Mouse (Mus musculus) neural tube, embryonic 14.5 days (tissue): ENCODE measurements around the gene Rchy1. TPM values are rescaled to one million over a fixed set of nuclear protein-coding genes. Genes with fewer than 3 reads are reported as not detected.
A peak's percentile ranks its signal among the peaks of the same experiment; 100 is the strongest.

Experiments
- ATAC-seq: fragments of 200-750 bp; cut with Nextera tagmentation; 2 replicates; pipeline ENCODE4 v1.8.0; 2017; ENCODE audit warnings: low read depth, mild to moderate bottlenecking, moderate TSS enrichment, moderate library complexity
- H3K27ac ChIP-seq: fragments of 300-500 bp; sonication (generic); 2 replicates; pipeline ENCODE4 v1.5.1; 2014; ENCODE audit warnings: low read depth, mild to moderate bottlenecking, control low read depth, low read length, moderate library complexity, mixed read lengths
- H3K27me3 ChIP-seq: fragments of 300-500 bp; sonication (generic); 2 replicates; pipeline ENCODE4 v1.6.1; 2014; ENCODE audit warnings: low read length; ENCODE audit not compliant: control insufficient read depth, insufficient read depth
- H3K36me3 ChIP-seq: fragments of 300-500 bp; sonication (generic); 2 replicates; pipeline ENCODE4 v1.6.1; 2014; ENCODE audit warnings: low read length, mixed read lengths; ENCODE audit not compliant: control insufficient read depth, insufficient read depth
- H3K4me1 ChIP-seq: fragments of 300-500 bp; sonication (generic); 2 replicates; pipeline ENCODE4 v1.6.1; 2014; ENCODE audit warnings: low read length; ENCODE audit not compliant: control insufficient read depth, insufficient read depth
- H3K4me2 ChIP-seq: fragments of 300-500 bp; sonication (generic); 2 replicates; pipeline ENCODE4 v1.6.1; 2014; ENCODE audit warnings: mild to moderate bottlenecking, low read depth, low read length, control low read depth
- H3K4me3 ChIP-seq: fragments of 300-500 bp; sonication (generic); 2 replicates; pipeline ENCODE4 v1.5.1; 2014; ENCODE audit warnings: low read depth, low read length, control low read depth, mixed read lengths
- H3K9ac ChIP-seq: fragments of 300-500 bp; sonication (generic); replicated peaks from 2 replicates; pipeline ENCODE4 v1.6.1; 2014; ENCODE audit warnings: low read depth, mild to moderate bottlenecking, control low read depth, low read length, mixed read lengths
- H3K9me3 ChIP-seq: fragments of 300-500 bp; sonication (generic); 2 replicates; pipeline ENCODE4 v1.6.1; 2016; ENCODE audit warnings: low read length; ENCODE audit not compliant: control insufficient read depth
- WGBS: fragments of 180-500 bp; shearing (Covaris S2); extraction: QIAGEN DNeasy Blood & Tissue Kit; methylation state at CpG from one replicate; pipeline ENCODE4 v1.1.7; 2014; 5-methylcytosine and 5-hydroxymethylcytosine counted together
- polyA plus RNA-seq: library from polyadenylated mRNA; unstranded; fragments of >200 nt; fragmentation: Nextera tagmentation; extraction: Ambion mirVana; gene quantifications from 2 replicates; pipeline ENCODE4 v1.2.1, GENCODE M21; 2014

Rchy1 gene
- polyA plus RNA-seq, 1 experiment from 2014 or later = 78.0 TPM

DNA sequence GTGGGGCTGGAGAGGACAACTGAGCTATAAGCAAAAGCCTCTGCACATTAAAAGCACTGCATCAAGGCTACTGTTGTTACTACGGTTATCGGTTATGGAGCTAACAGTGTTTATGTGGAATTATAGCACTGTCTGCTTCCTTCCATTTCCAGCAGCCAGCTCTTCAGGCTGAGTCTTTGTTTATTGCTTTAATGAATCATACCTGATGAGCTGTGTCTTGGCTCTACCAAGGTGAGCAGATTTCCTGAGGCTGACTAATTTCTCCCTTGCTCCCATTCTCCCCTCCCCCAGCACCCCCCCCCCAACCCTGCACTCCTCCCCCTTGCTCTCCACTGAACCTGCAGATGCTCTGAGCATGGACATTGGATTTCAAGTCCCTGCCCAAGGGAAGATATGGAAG, 24.9 kb upstream of the Rchy1 start:
- Histone ChIP-seq H3K36me3 (no peaks in the 10 kb centered on the region), H3K4me1 (no peaks in the 10 kb centered on the region), H3K9ac (no peak overlapping the region), H3K4me3 (no peak overlapping the region), H3K27me3 (no peaks in the 10 kb centered on the region), H3K27ac (no peak overlapping the region), H3K9me3 (no peaks in the 10 kb centered on the region), H3K4me2 (no peak overlapping the region)
- WGBS = 75% methylated on average over 2 of the region's 2 CpGs
- peak; percentile 28; the same call in 1 of the 2 replicates for ATAC-seq

DNA sequence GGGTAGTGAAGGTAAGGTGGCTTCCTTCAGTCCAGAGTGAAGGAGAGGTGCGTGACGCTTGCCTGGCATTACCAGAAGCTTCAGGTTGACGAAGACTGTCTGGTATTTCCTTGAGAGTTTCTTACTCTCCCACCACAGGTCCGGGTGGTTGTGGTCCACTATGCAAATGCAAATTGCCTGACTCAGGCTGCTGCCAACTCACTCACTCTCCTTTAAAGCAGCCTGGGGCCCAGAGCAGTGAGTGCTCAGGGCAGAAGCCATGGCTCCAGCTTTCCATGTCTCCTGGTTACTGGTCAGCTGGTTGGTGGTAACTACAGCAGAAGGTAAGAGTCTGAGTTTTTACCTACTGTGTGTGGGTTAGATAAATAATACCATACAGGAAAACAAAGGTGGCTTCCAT, 24.4 kb upstream of the Rchy1 start, which contains the start of gene Odaph:
Gene Odaph (plus strand): TSS at position 240 of the 400 bp plus-strand sequence.
- H3K4me3 ChIP-seq = no peak within 1 kb of the TSS
- no peak within 1 kb of the TSS for H3K9ac ChIP-seq
- H3K36me3 ChIP-seq = no peaks in the 10 kb centered on the region
- no peaks in the 10 kb centered on the region for H3K27me3 ChIP-seq
- ATAC-seq = no peak
- H3K27ac ChIP-seq = no peak within 1 kb of the TSS
- H3K4me1 ChIP-seq = no peaks in the 10 kb centered on the region
- no peak within 1 kb of the TSS for H3K4me2 ChIP-seq
- no peaks in the 10 kb centered on the region for H3K9me3 ChIP-seq
- 68% methylated on average over 4 of the region's 4 CpGs for WGBS

DNA sequence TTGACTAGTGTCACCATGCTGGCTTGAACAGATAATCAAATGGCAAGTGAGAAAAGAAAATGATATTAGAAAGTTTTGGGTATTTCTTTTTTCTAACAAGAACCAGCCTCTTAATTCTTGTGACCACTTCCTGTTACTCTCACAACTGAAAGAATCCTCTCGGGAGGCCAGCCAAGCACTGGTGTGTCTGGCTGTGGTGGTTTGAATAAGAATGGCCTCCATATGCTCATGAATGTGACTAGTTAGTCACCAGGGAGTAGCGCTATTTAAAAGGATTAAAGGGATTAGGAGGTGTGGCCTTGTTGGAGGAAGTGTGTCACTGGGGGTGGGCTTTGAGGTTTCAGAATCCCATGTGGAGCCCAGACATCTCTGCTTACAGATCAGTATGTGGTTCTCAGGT, 22.9 kb upstream of the Rchy1 start:
- Histone ChIP-seq H3K9me3 (no peaks in the 10 kb centered on the region), H3K36me3 (no peaks in the 10 kb centered on the region), H3K27me3 (no peaks in the 10 kb centered on the region), H3K27ac (no peak overlapping the region), H3K4me1 (no peaks in the 10 kb centered on the region), H3K4me3 (no peak overlapping the region), H3K4me2 (no peak overlapping the region), H3K9ac (no peak overlapping the region)
- WGBS = 60% methylated on average over 2 of the region's 2 CpGs
- ATAC-seq = no peak

DNA sequence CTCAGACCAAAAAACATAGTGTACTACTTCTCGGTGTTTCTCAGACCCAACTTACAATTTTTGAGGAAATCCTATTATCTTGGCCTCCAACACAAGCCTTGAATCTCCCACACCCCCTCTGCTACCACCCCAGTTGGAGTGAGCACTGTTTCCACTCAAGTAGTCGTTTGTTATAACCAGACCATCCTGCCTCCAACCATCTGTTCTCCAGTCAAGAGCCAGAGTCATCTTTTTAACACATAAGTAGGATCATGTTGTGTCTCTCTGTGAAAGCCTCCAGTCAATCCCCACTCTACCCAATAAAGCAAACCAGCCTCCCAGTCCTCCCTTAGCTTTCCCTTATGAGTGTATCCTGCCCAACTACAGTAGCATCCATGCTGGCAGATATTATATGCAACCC, 20.6 kb upstream of the Rchy1 start:
- H3K4me2 ChIP-seq = no peak overlapping the region
- no peak overlapping the region for H3K9ac ChIP-seq
- ATAC-seq = no peak
- H3K4me3 ChIP-seq = no peak overlapping the region
- H3K36me3 ChIP-seq = no peaks in the 10 kb centered on the region
- no peaks in the 10 kb centered on the region for H3K9me3 ChIP-seq
- no peak overlapping the region for H3K27ac ChIP-seq
- WGBS = 69% methylated on average over 2 of the region's 2 CpGs
- H3K4me1 ChIP-seq = no peaks in the 10 kb centered on the region
- no peaks in the 10 kb centered on the region for H3K27me3 ChIP-seq

DNA sequence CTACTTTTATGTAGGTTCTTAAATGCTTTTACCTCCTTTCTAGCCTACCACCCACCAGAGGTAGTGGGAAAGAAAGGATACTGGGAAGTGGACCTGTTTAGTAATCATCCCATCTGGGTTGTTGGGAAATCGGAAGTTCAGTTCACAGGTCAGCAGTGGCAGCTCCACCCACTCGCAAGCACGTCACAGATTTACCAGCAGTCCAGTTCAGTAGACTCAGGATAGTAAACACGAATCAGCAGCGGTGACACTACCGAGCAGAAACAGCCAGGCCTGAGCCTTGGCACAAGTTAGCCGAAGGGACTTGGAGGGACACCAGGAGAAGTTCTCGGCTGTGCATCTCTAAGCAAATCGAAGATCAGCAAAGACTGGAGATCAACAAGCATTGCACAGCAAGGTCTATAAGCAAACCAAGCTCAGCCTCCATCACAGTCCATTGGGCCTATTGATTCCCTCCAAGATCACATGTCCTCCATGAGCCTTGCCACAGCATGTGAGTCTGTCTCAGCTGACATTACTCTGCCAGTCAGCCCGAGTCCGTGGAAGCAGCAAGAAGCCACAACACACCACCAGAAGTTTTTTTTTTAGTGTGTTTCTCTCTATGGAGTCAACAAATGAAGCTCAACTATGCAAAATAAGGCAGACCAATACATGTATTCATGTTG, 18.4 kb upstream of the Rchy1 start:
- WGBS = 96% methylated on average over 11 of the region's 11 CpGs
- Histone ChIP-seq H3K27ac (no peak overlapping the region), H3K9ac (no peak overlapping the region), H3K4me2 (no peak overlapping the region), H3K4me3 (no peak overlapping the region), H3K36me3 (no peaks in the 10 kb centered on the region), H3K27me3 (no peaks in the 10 kb centered on the region), H3K9me3 (no peaks in the 10 kb centered on the region), H3K4me1 (no peaks in the 10 kb centered on the region)
- no peak for ATAC-seq

DNA sequence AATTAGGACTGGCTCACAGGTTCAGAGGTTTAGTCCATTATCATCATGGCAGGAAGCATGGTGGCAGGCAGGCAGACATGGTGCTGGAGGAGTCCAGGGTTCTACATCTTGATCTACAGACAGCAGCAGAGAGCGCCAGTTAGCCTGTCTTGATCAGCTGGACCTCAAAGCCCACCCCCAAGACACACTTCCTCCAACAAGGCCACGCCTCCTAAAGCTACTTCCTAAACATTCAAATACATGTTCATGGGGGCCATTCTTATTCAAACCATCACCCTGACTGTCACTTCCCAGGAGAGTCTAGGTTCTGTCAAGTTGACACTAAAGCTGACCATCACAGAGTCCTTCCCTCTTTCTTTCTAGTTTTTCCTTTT, 14.5 kb upstream of the Rchy1 start:
- Histone ChIP-seq H3K27ac (no peak overlapping the region), H3K4me3 (no peak overlapping the region), H3K9ac (no peak overlapping the region), H3K36me3 (no peaks in the 10 kb centered on the region), H3K4me1 (no peaks in the 10 kb centered on the region), H3K4me2 (no peak overlapping the region), H3K9me3 (no peaks in the 10 kb centered on the region), H3K27me3 (no peaks in the 10 kb centered on the region)
- WGBS = 87% methylated on average over 2 of the region's 2 CpGs
- ATAC-seq = no peak

DNA sequence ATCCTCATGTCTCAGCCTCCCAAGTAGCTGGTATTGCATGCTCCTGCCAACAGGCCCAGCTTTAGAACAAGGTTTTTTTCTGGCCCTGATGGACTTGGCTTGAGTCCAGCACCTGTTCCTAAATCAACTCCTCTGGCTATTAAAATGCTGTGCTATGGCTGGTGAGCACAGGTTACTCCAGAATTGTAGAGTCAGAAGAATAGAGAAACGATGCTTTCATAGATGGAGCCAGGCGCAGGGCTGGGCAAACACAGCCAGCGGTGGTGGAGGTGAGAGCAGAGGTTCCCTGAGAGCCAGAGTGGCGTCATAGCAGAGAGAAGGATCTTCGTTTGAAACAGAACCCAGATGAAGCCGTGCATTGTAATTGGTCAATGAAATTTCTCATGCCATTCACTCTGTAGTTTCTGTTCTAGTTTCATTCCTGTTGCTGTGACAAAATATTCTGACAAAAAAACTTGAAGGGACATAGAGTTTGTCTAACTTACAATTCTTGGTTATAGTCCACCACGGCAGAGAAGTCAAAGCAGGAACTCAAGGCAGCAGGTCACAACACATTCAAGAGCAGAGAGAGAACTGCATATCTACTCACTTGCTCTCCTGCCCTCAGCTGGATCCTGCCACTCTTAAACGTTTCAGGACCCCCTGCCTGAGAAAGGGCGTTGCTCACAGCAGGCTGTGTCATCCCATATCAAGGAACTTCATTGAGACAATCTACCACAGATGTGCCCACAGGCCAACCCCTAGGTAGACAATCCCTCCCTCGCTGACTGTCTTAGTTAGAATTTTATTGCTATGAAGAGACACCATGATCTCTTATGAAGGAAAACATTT, 13.9 kb upstream of the Rchy1 start:
- Histone ChIP-seq H3K9ac (no peak overlapping the region), H3K4me3 (no peak overlapping the region), H3K36me3 (no peaks in the 10 kb centered on the region), H3K4me2 (no peak overlapping the region), H3K27me3 (no peaks in the 10 kb centered on the region), H3K4me1 (no peaks in the 10 kb centered on the region), H3K9me3 (no peaks in the 10 kb centered on the region), H3K27ac (no peak overlapping the region)
- ATAC-seq = no peak
- 78% methylated on average over 10 of the region's 10 CpGs for WGBS

DNA sequence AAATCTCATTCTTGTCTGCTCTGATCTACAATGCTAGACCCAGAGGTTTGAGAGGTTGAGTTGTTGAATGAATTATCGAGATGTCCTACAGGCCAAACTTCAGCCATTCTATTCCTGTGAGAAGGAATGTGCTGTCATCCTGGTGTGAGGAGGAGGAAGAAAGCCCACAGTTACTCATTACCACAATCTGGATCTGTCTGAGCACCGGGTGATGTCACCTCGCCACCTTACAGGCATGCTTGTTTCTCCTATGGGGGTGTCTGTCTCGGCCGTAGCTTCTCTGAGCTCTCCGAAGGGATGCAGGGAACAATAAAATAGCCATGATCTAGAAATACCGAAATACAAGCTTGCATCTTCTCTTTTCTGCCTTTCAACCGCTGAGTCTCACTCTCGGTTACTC, 12.9 kb upstream of the Rchy1 start:
- Histone ChIP-seq H3K4me1 (no peaks in the 10 kb centered on the region), H3K36me3 (no peaks in the 10 kb centered on the region), H3K27me3 (no peaks in the 10 kb centered on the region), H3K9me3 (no peaks in the 10 kb centered on the region), H3K9ac (no peak overlapping the region), H3K27ac (no peak overlapping the region), H3K4me3 (no peak overlapping the region), H3K4me2 (no peak overlapping the region)
- ATAC-seq = no peak
- 94% methylated on average over 9 of the region's 9 CpGs for WGBS

DNA sequence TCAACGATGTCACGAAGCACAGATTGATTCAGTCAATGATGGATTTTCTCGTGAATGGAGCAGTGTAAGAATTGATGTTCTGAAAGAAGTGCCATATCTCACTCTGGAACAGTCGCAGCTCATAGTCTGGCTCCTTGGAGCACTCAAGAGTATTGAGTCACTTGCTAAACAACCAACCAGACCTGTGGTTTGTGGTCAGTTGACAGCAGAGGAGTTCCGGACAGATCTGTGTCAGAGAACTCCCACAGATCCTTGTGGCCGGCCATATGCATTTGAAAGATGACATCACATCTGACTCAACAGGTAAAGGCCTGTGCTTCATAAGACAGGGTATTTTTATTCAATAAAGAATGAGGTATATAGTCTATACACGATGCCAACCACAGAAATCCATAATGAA, 11.1 kb upstream of the Rchy1 start:
- no peaks in the 10 kb centered on the region for H3K36me3 ChIP-seq
- no peaks in the 10 kb centered on the region for H3K27me3 ChIP-seq
- no peaks in the 10 kb centered on the region for H3K9me3 ChIP-seq
- ATAC-seq = no peak
- no peak overlapping the region for H3K27ac ChIP-seq
- H3K9ac ChIP-seq = no peak overlapping the region
- no peaks in the 10 kb centered on the region for H3K4me1 ChIP-seq
- no peak overlapping the region for H3K4me3 ChIP-seq
- no peak overlapping the region for H3K4me2 ChIP-seq
- WGBS = 90% methylated on average over 7 of the region's 7 CpGs
